Mouse (Mus musculus) MEL (cell line): ENCODE results near the gene Spata6.

Source experiments
- CTCF ChIP-seq, 3 experiments: IDR thresholded peaks in 2 of 3; conservative IDR thresholded peaks in 1 of 3; 2 replicates each; pipeline ENCODE4 v1.5.1; 2011 to 2012; ENCODE audit warnings: low read length in 3 of 3, low read depth in 2 of 3, mild to moderate bottlenecking in 2 of 3, improper control_type of control experiment in 1 of 3, inconsistent platforms in 1 of 3, mixed read lengths in 1 of 3, moderate library complexity in 1 of 3; ENCODE audit not compliant: control insufficient read depth in 1 of 3, insufficient read depth in 1 of 3, poor library complexity in 1 of 3, severe bottlenecking in 1 of 3
- EP300 ChIP-seq, 2 experiments: IDR thresholded peaks; 2 replicates each; pipeline ENCODE4 v1.6.1; 2011; ENCODE audit warnings: improper control_type of control experiment in 2 of 2, low read length in 2 of 2, low read depth in 1 of 2, mild to moderate bottlenecking in 1 of 2
- POLR2A ChIP-seq, 2 experiments: IDR thresholded peaks; 2 replicates each; pipeline ENCODE4 v1.6.1; 2011 to 2012; ENCODE audit warnings: low read length in 2 of 2, mild to moderate bottlenecking in 2 of 2, control low read depth in 1 of 2, improper control_type of control experiment in 1 of 2, low read depth in 1 of 2, moderate library complexity in 1 of 2; ENCODE audit not compliant: control insufficient read depth in 1 of 2, insufficient read depth in 1 of 2, poor library complexity in 1 of 2
- ZMIZ1 ChIP-seq: IDR thresholded peaks from 2 replicates; pipeline ENCODE4 v1.6.1; 2012; ENCODE audit warnings: low read depth, mild to moderate bottlenecking, inconsistent platforms, low read length, improper control_type of control experiment, moderate library complexity

- TF ChIP-seq EP300 (IDR thresholded peaks at IDR 0.05; ENCODE audit: low read depth in 1 of 2, low read length in 2 of 2) (no peak), CTCF (IDR thresholded peaks at IDR 0.05 in 2 of 3, conservative IDR thresholded peaks at IDR 0.05 in 1 of 3; ENCODE audit: control insufficient read depth in 1 of 3, insufficient read depth in 1 of 3, low read depth in 2 of 3, low read length in 3 of 3, poor library complexity in 1 of 3, severe bottlenecking in 1 of 3) (no peak), ZMIZ1 (no peak), POLR2A (IDR thresholded peaks at IDR 0.05; ENCODE audit: control insufficient read depth in 1 of 2, insufficient read depth in 1 of 2, low read depth in 1 of 2, low read length in 2 of 2, poor library complexity in 1 of 2) (no peak)
Measured at GRCm38 (mm10) chr4:111704126-111704525, 15.7 kb upstream of the Spata6 start.
